Mouse (Mus musculus) MEL (cell line): ENCODE measurements around the gene Psmc3. TPM values are rescaled to one million over a fixed set of nuclear protein-coding genes. Genes with fewer than 3 reads are reported as not detected.

ENCODE experiments used
- DNase-seq: peaks from one replicate; pipeline ENCODE4 v3.0.0; 2011; ENCODE audit warnings: low read depth, low spot score
- H3K27ac ChIP-seq: 2 replicates; pipeline ENCODE4 v1.5.1; 2012; ENCODE audit warnings: low read depth, mild to moderate bottlenecking, control low read depth, low read length, moderate library complexity; ENCODE audit not compliant: control insufficient read depth
- H3K27me3 ChIP-seq, 2 experiments: fragments of 150-350 bp in 1 of 2; sonication (generic) in 1 of 2; 2 replicates each; pipeline ENCODE4 v1.6.1; 2012; ENCODE audit warnings: low read length in 2 of 2, mild to moderate bottlenecking in 2 of 2, improper control_type of control experiment in 1 of 2, moderate library complexity in 1 of 2; ENCODE audit not compliant: insufficient read depth in 2 of 2, control insufficient read depth in 1 of 2
- H3K36me3 ChIP-seq, 2 experiments: 2 replicates each; pipeline ENCODE4 v1.6.1; 2012 to 2014; ENCODE audit warnings: low read length in 2 of 2, improper control_type of control experiment in 1 of 2, inconsistent platforms in 1 of 2, mild to moderate bottlenecking in 1 of 2; ENCODE audit not compliant: insufficient read depth in 2 of 2, control insufficient read depth in 1 of 2
- H3K4me1 ChIP-seq, 2 experiments: fragments of 150-350 bp in 1 of 2; sonication (generic) in 1 of 2; 2 replicates each; pipeline ENCODE4 v1.6.1; 2012; ENCODE audit warnings: low read length in 2 of 2, improper control_type of control experiment in 1 of 2, mild to moderate bottlenecking in 1 of 2; ENCODE audit not compliant: insufficient read depth in 2 of 2, control insufficient read depth in 1 of 2
- H3K4me3 ChIP-seq, 2 experiments: fragments of 150-350 bp in 1 of 2; sonication (generic) in 1 of 2; 2 replicates each; pipeline ENCODE4 v1.5.1; 2012; ENCODE audit warnings: low read depth in 2 of 2, low read length in 2 of 2, mild to moderate bottlenecking in 2 of 2, moderate library complexity in 2 of 2, control low read depth in 1 of 2, improper control_type of control experiment in 1 of 2; ENCODE audit not compliant: control insufficient read depth in 1 of 2, insufficient read depth in 1 of 2
- H3K79me2 ChIP-seq: 2 replicates; pipeline ENCODE4 v1.6.1; 2012; ENCODE audit warnings: mild to moderate bottlenecking, low read length, moderate library complexity; ENCODE audit not compliant: control insufficient read depth, poor library complexity, insufficient read depth
- H3K9ac ChIP-seq: 2 replicates; pipeline ENCODE4 v1.6.1; 2012; ENCODE audit warnings: low read depth, mild to moderate bottlenecking, control low read depth, low read length, moderate library complexity; ENCODE audit not compliant: control insufficient read depth, poor library complexity, severe bottlenecking
- H3K9me3 ChIP-seq: fragments of 150-350 bp; sonication (generic); replicated peaks from 2 replicates; pipeline ENCODE4 v1.6.1; 2012; ENCODE audit warnings: mild to moderate bottlenecking, low read length, improper control_type of control experiment, moderate library complexity; ENCODE audit not compliant: insufficient read depth
- BHLHE40 ChIP-seq: IDR thresholded peaks from 2 replicates; pipeline ENCODE4 v1.6.1; 2012; ENCODE audit warnings: low read depth, mild to moderate bottlenecking, inconsistent platforms, low read length, improper control_type of control experiment, borderline replicate concordance
- CHD1 ChIP-seq: IDR thresholded peaks from 2 replicates; pipeline ENCODE4 v1.6.1; 2012; ENCODE audit warnings: low read depth, mild to moderate bottlenecking, inconsistent platforms, low read length, improper control_type of control experiment
- CHD2 ChIP-seq: IDR thresholded peaks from 2 replicates; pipeline ENCODE4 v1.6.1; 2011; ENCODE audit warnings: low read length, improper control_type of control experiment
- CTCF ChIP-seq, 3 experiments: IDR thresholded peaks in 2 of 3; conservative IDR thresholded peaks in 1 of 3; 2 replicates each; pipeline ENCODE4 v1.5.1; 2011 to 2012; ENCODE audit warnings: low read length in 3 of 3, low read depth in 2 of 3, mild to moderate bottlenecking in 2 of 3, improper control_type of control experiment in 1 of 3, inconsistent platforms in 1 of 3, mixed read lengths in 1 of 3, moderate library complexity in 1 of 3; ENCODE audit not compliant: control insufficient read depth in 1 of 3, insufficient read depth in 1 of 3, poor library complexity in 1 of 3, severe bottlenecking in 1 of 3
- E2F4 ChIP-seq: IDR thresholded peaks from 2 replicates; pipeline ENCODE4 v1.6.1; 2011; ENCODE audit warnings: low read depth, low read length, improper control_type of control experiment, borderline replicate concordance
- ELF1 ChIP-seq: IDR thresholded peaks from 2 replicates; pipeline ENCODE4 v1.6.1; 2014; ENCODE audit warnings: low read depth, mild to moderate bottlenecking, inconsistent platforms, low read length, improper control_type of control experiment, moderate library complexity
- EP300 ChIP-seq, 2 experiments: IDR thresholded peaks; 2 replicates each; pipeline ENCODE4 v1.6.1; 2011; ENCODE audit warnings: improper control_type of control experiment in 2 of 2, low read length in 2 of 2, low read depth in 1 of 2, mild to moderate bottlenecking in 1 of 2
- ETS1 ChIP-seq: IDR thresholded peaks from 2 replicates; pipeline ENCODE4 v1.6.1; 2012; ENCODE audit warnings: low read depth, mild to moderate bottlenecking, inconsistent platforms, low read length, improper control_type of control experiment, moderate library complexity
- GABPA ChIP-seq: IDR thresholded peaks from 2 replicates; pipeline ENCODE4 v1.6.1; 2012; ENCODE audit warnings: low read depth, mild to moderate bottlenecking, inconsistent platforms, low read length, improper control_type of control experiment, moderate library complexity
- GATA1 ChIP-seq: IDR thresholded peaks from 2 replicates; pipeline ENCODE4 v1.6.1; 2011; ENCODE audit warnings: low read depth, low read length, improper control_type of control experiment
- HCFC1 ChIP-seq: IDR thresholded peaks from 2 replicates; pipeline ENCODE4 v1.6.1; 2012; ENCODE audit warnings: low read depth, mild to moderate bottlenecking, inconsistent platforms, low read length, improper control_type of control experiment, moderate library complexity
- JUND ChIP-seq: IDR thresholded peaks from 2 replicates; pipeline ENCODE4 v1.6.1; 2011; ENCODE audit warnings: low read depth, mild to moderate bottlenecking, improper control_type of control experiment, low read length
- KAT2A ChIP-seq: conservative IDR thresholded peaks from 2 replicates; pipeline ENCODE4 v1.6.1; 2012; ENCODE audit warnings: low read depth, low read length, improper control_type of control experiment, inconsistent platforms
- MAFK ChIP-seq: IDR thresholded peaks from 2 replicates; pipeline ENCODE4 v1.6.1; 2011; ENCODE audit warnings: low read depth, mild to moderate bottlenecking, low read length, improper control_type of control experiment, borderline replicate concordance
- MAZ ChIP-seq: IDR thresholded peaks from 2 replicates; pipeline ENCODE4 v1.6.1; 2012; ENCODE audit warnings: low read depth, mild to moderate bottlenecking, inconsistent platforms, low read length, improper control_type of control experiment
- MEF2A ChIP-seq: IDR thresholded peaks from 2 replicates; pipeline ENCODE4 v1.6.1; 2014; ENCODE audit warnings: low read depth, mild to moderate bottlenecking, inconsistent platforms, low read length, improper control_type of control experiment; ENCODE audit not compliant: poor library complexity, insufficient replicate concordance, severe bottlenecking; ENCODE audit errors: extremely low read depth
- MXI1 ChIP-seq: IDR thresholded peaks from 2 replicates; pipeline ENCODE4 v1.6.1; 2011; ENCODE audit warnings: mild to moderate bottlenecking, low read depth, low read length, improper control_type of control experiment
- MYB ChIP-seq: IDR thresholded peaks from 2 replicates; pipeline ENCODE4 v1.6.1; 2011; ENCODE audit warnings: mild to moderate bottlenecking, low read depth, low read length, improper control_type of control experiment
- MYC ChIP-seq: IDR thresholded peaks from 2 replicates; pipeline ENCODE4 v1.6.1; 2011; ENCODE audit warnings: low read depth, mild to moderate bottlenecking, low read length, improper control_type of control experiment, moderate library complexity
- NELFE ChIP-seq: IDR thresholded peaks from 2 replicates; pipeline ENCODE4 v1.6.1; 2011; ENCODE audit warnings: low read depth, low read length, improper control_type of control experiment
- NRF1 ChIP-seq: IDR thresholded peaks from 2 replicates; pipeline ENCODE4 v1.6.1; 2014; ENCODE audit warnings: low read depth, mild to moderate bottlenecking, inconsistent platforms, low read length, improper control_type of control experiment, moderate library complexity; ENCODE audit not compliant: poor library complexity, insufficient read depth, severe bottlenecking
- POLR2A ChIP-seq, 2 experiments: IDR thresholded peaks; 2 replicates each; pipeline ENCODE4 v1.6.1; 2011 to 2012; ENCODE audit warnings: low read length in 2 of 2, mild to moderate bottlenecking in 2 of 2, control low read depth in 1 of 2, improper control_type of control experiment in 1 of 2, low read depth in 1 of 2, moderate library complexity in 1 of 2; ENCODE audit not compliant: control insufficient read depth in 1 of 2, insufficient read depth in 1 of 2, poor library complexity in 1 of 2
- POLR2AphosphoS2 ChIP-seq: IDR thresholded peaks from 2 replicates; pipeline ENCODE4 v1.6.1; 2011; ENCODE audit warnings: low read length, improper control_type of control experiment
- POLR2AphosphoS5 ChIP-seq: IDR thresholded peaks from 2 replicates; pipeline ENCODE4 v1.6.1; 2012; ENCODE audit warnings: low read depth, borderline replicate concordance, mild to moderate bottlenecking, inconsistent platforms, low read length, moderate library complexity, mixed read lengths
- RAD21 ChIP-seq: IDR thresholded peaks from 2 replicates; pipeline ENCODE4 v1.6.1; 2011; ENCODE audit warnings: mild to moderate bottlenecking, low read depth, low read length, improper control_type of control experiment
- RCOR1 ChIP-seq: IDR thresholded peaks from 2 replicates; pipeline ENCODE4 v1.6.1; 2012; ENCODE audit warnings: low read depth, mild to moderate bottlenecking, inconsistent platforms, low read length, improper control_type of control experiment
- SIN3A ChIP-seq: IDR thresholded peaks from 2 replicates; pipeline ENCODE4 v1.6.1; 2012; ENCODE audit warnings: low read length, improper control_type of control experiment, inconsistent platforms
- SMC3 ChIP-seq: IDR thresholded peaks from 2 replicates; pipeline ENCODE4 v1.6.1; 2011; ENCODE audit warnings: low read depth, low read length, improper control_type of control experiment
- TAL1 ChIP-seq: IDR thresholded peaks from 2 replicates; pipeline ENCODE4 v1.6.1; 2012; ENCODE audit warnings: mild to moderate bottlenecking, inconsistent platforms, low read length, moderate library complexity, mixed read lengths
- TBP ChIP-seq: IDR thresholded peaks from 2 replicates; pipeline ENCODE4 v1.8.0; 2011; ENCODE audit warnings: low read depth, low read length, improper control_type of control experiment
- UBTF ChIP-seq: IDR thresholded peaks from 2 replicates; pipeline ENCODE4 v1.6.1; 2012; ENCODE audit warnings: low read depth, mild to moderate bottlenecking, inconsistent platforms, low read length, improper control_type of control experiment, moderate library complexity, borderline replicate concordance; ENCODE audit not compliant: insufficient read depth
- USF1 ChIP-seq: IDR thresholded peaks from 2 replicates; pipeline ENCODE4 v1.6.1; 2014; ENCODE audit warnings: low read depth, mild to moderate bottlenecking, inconsistent platforms, low read length, improper control_type of control experiment, moderate library complexity
- USF2 ChIP-seq, 2 experiments: IDR thresholded peaks; 2 replicates each; pipeline ENCODE4 v1.6.1; 2011 to 2012; ENCODE audit warnings: improper control_type of control experiment in 2 of 2, low read length in 2 of 2, borderline replicate concordance in 1 of 2, inconsistent platforms in 1 of 2, low read depth in 1 of 2, mild to moderate bottlenecking in 1 of 2; ENCODE audit not compliant: insufficient read depth in 1 of 2
- ZC3H11A ChIP-seq: IDR thresholded peaks from 2 replicates; pipeline ENCODE4 v1.6.1; 2012; ENCODE audit warnings: low read depth, mild to moderate bottlenecking, inconsistent platforms, low read length, improper control_type of control experiment
- ZKSCAN1 ChIP-seq: IDR thresholded peaks from 2 replicates; pipeline ENCODE4 v1.6.1; 2012; ENCODE audit warnings: low read depth, mild to moderate bottlenecking, inconsistent platforms, low read length, improper control_type of control experiment, moderate library complexity
- ZMIZ1 ChIP-seq: IDR thresholded peaks from 2 replicates; pipeline ENCODE4 v1.6.1; 2012; ENCODE audit warnings: low read depth, mild to moderate bottlenecking, inconsistent platforms, low read length, improper control_type of control experiment, moderate library complexity
- ZNF384 ChIP-seq: IDR thresholded peaks from 2 replicates; pipeline ENCODE4 v1.6.1; 2012; ENCODE audit warnings: low read depth, mild to moderate bottlenecking, inconsistent platforms, low read length, improper control_type of control experiment
- polyA plus RNA-seq, 2 experiments: library from polyadenylated mRNA; stranded (reverse) in 1 of 2; unstranded in 1 of 2; fragments of >175 nt in 1 of 2; fragments of >200 nt in 1 of 2; gene quantifications; 2 replicates each; pipeline versions ENCODE4 v1.2.1 to v1.2.4; 2012; ENCODE audit warnings: low replicate concordance in 2 of 2, low read depth in 1 of 2; ENCODE audit not compliant: insufficient read length in 2 of 2, insufficient read depth in 1 of 2, missing spikeins in 1 of 2
- total RNA-seq: library from RNA; depleted of rRNA; stranded (reverse); fragments of 300-350 nt; gene quantifications from 2 replicates; pipeline ENCODE4 v1.2.3, GENCODE M21; 2012; rRNA removed

Gene Psmc3
- total RNA-seq = 259 and 271 TPM in 2 replicates
- 1,000 to 10,000 TPM in 1 of 2 experiments, 100 to 1,000 TPM in 1; 428 to 1,459 TPM for polyA plus RNA-seq

DNA sequence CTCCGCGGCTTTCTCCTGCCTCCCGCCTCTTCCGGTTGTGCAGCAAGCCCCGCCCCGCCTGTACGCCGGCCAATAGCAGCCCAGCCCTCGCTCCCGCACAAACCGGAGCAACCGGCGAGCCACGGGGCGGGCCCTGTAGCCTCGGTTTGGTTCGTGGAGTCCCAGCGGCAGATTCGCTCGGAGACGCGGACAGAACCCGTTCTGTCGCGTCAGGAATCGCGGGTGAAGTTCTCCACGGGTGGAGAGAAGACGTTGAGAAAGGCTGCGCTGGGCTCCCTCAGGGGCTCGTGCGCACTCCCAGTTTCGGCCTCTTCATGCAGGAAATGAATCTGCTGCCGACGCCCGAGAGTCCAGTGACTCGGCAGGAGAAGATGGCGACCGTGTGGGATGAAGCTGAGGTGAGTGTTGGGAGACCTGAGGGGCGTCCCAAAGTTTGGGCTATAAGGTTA is at the start of gene Psmc3:
Gene Psmc3, plus strand, starts transcription at position 76 of the 449 bp plus-strand sequence.
- H3K9ac ChIP-seq = peak within 1 kb of the TSS; percentile 88
- peaks cover 14% of the 10 kb centered on the region for H3K79me2 ChIP-seq
- peaks cover 8% of the 10 kb centered on the region in 2 experiments for H3K4me1 ChIP-seq
- H3K27me3 ChIP-seq = no peaks in the 10 kb centered on the region
- peak within 1 kb of the TSS; percentile 78 to 85 for H3K4me3 ChIP-seq
- H3K9me3 ChIP-seq = no peaks in the 10 kb centered on the region
- peak; percentile 96 for DNase-seq
- H3K27ac ChIP-seq = peak within 1 kb of the TSS; percentile 78
- H3K36me3 ChIP-seq = peaks cover 2 to 9% of the 10 kb centered on the region in 2 experiments
- TF ChIP-seq MAZ (no peak), CHD2 (no peak), NRF1 (no peak), EP300 (IDR thresholded peaks at IDR 0.05; ENCODE audit: low read depth in 1 of 2, low read length in 2 of 2) (no peak), KAT2A (peak; percentile 85), JUND (no peak), HCFC1 (peak; percentile 95), GABPA (no peak), TBP (no peak), E2F4 (no peak), ELF1 (peak; percentile 88), RAD21 (no peak), ZMIZ1 (peak; percentile 24; the same call in 1 of the 2 replicates), CTCF (IDR thresholded peaks at IDR 0.05 in 2 of 3, conservative IDR thresholded peaks at IDR 0.05 in 1 of 3; ENCODE audit: control insufficient read depth in 1 of 3, insufficient read depth in 1 of 3, low read depth in 2 of 3, low read length in 3 of 3, poor library complexity in 1 of 3, severe bottlenecking in 1 of 3) (no peak; a peak in 1 of 6 replicates), CHD1 (no peak), UBTF (no peak), POLR2A (IDR thresholded peaks at IDR 0.05; ENCODE audit: control insufficient read depth in 1 of 2, insufficient read depth in 1 of 2, low read depth in 1 of 2, low read length in 2 of 2, poor library complexity in 1 of 2) (peak; percentile 65 to 84), MAFK (no peak), ZKSCAN1 (no peak), NELFE (peak; percentile 66), TAL1 (no peak), ZC3H11A (peak; percentile 96), GATA1 (no peak), MXI1 (peak; percentile 76), SIN3A (peak; percentile 72; the same call in 1 of the 2 replicates), RCOR1 (no peak), ZNF384 (no peak), USF2 (IDR thresholded peaks at IDR 0.05; ENCODE audit: borderline replicate concordance in 1 of 2, insufficient read depth in 1 of 2, low read depth in 1 of 2, low read length in 2 of 2) (no peak), BHLHE40 (peak; percentile 56; the same call in 1 of the 2 replicates), MEF2A (no peak), MYB (no peak), SMC3 (no peak), POLR2AphosphoS5 (no peak), POLR2AphosphoS2 (peak; percentile 58; the same call in 1 of the 2 replicates), ETS1 (no peak), USF1 (no peak), MYC (no peak)
